Mouse (Mus musculus) left cerebral cortex, adult 8-10 months (tissue): Measurements from ENCODE around the gene Cbx4. TPM values are rescaled to one million over a fixed set of nuclear protein-coding genes. Genes with fewer than 3 reads are reported as not detected.

ENCODE experiments used
- DNase-seq, 2 experiments: peaks; one replicate each; pipeline ENCODE4 v3.0.0; 2022; ENCODE audit warnings: low spot score in 2 of 2
- total RNA-seq, 4 experiments: library from RNA; stranded (reverse); gene quantifications; 2 replicates each; pipeline ENCODE4 v1.2.4; 2022

The Cbx4 gene
- total RNA-seq, 4 experiments from 2014 or later: 48.9 to 54.2 (median 50.0) TPM

GRCm38 (mm10) chr11:119085279-119086062 lies 550 bp downstream of the Cbx4 start:
- peak in 1 of 2 experiments; percentile 75 for DNase-seq

- peak in 1 of 2 experiments; percentile 46 for DNase-seq
Measured at GRCm38 (mm10) chr11:119084446-119085278, 1.4 kb downstream of the Cbx4 start.

DNA sequence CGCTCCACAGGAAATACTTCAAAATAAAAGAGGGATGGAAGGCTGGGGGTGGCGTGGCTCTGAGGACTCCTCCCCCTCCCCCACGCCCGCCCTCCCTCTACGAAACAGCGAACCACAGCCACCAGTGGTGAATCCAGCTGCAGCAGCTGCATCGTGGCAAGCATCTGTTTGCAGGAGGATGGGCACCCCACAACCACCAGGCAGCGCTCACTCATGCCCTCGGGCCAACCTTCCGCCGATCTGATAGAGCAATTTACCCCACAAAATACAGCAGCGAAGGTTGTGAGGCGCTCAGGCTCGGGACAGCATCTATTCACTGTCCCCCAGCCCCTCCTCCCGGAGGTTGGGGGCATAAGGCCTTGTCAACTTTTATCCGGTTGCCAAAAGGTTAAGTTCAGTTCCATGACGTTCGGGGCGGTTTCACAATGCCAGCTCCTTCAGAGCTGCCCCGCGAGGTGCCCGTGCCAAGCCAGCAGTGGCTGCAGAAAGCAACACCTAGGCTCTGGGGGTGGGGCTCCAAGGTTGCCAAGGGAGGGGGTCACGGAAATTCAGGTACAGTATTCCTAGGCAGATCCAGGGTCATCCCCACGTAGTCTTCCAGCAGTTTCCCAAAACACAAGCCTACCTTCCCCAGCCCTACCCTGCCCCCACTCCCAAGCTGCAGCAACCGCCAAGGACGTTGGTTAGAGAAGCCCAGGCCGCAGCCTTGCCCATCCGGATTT lies 2.1 kb downstream of the Cbx4 start:
- peak in 1 of 2 experiments; percentile 50 for DNase-seq

DNA sequence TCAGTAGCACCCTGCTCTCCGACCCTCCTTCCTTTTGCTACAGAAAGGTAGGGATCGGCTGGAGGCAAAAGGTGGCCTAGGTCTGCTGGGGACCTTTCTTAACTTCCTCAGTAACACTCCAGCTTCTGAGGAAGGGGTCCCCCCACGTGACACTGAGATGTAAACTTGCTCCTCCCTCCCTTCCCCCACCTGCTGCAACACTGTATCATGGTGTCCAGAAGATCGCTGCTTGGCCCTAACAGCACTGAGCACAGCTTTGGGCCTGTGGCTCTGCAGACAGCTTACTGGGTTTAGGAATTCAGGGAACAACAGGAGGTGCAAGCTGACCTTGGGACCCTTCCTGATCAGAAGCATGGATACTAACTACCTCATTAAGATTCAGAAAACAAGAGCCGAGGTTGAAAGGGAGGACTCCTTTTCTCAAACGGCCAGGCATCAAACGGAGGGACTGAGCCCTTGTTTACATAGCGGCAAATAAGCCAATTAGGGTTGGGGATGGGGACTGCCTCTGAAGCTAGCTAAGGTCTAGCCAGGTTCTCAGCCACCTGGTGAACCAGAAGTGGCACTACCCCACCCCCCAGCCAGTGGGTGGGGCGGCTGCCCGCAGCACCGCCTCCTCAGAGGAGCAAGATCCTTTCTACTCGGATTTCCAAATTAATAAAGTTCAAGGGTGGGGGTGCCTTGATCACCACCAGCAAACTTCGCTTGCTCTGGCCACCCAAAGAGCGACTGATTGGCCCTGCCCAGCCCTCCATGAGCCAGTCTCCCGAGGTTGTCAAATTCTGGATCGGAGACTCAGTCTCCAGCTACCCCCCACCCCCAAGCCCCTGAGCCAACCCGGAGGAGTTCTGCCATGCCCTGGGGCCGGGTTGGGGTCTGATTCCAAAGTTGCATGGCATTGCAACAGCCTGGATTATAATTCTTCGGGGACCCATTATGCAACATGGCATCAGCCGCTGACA lies 3.1 kb downstream of the Cbx4 start:
- DNase-seq: peak in 1 of 2 experiments; percentile 18

- peak in 1 of 2 experiments; percentile 17 for DNase-seq
Measured at GRCm38 (mm10) chr11:119081839-119082637, 4.0 kb downstream of the Cbx4 start.

DNA sequence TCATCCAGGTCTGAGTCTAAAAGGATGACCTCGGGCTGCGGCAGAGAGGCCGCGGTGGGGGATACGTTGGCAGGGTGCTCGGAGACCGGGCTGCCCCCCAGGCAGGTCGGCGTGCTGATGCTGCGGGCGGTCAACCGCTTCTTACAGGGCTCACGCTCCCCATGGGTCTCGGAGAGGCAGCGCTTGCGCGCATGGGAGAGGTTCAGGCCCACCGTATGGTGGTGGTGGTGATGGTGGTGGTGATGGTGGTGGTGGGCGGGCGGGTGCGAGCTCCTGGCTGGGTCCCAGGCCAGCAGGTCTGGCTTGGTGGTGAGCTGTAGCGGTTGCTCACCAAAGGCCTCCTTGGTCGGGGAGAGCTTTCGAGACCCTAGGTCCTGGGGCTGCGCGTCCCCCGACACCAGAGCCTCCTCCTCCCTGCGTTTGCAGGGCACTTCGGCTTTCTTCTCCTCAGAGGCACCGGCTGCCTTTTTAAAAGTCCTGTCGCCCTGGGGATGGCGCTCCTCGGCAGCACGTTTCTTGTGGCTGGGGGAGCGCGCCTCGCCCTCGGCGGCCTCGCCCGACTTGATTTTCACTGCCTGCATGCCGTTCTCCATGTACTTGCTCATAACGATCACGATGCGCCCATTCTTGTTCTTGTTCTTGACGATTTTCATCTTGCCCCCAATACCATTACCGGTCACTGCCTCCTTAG lies 4.7 kb downstream of the Cbx4 start:
- peak in 1 of 2 experiments; percentile 8 for DNase-seq

- DNase-seq: peak in 1 of 2 experiments; percentile 13
Measured at GRCm38 (mm10) chr11:119080461-119081147, 5.4 kb downstream of the Cbx4 start.

DNA sequence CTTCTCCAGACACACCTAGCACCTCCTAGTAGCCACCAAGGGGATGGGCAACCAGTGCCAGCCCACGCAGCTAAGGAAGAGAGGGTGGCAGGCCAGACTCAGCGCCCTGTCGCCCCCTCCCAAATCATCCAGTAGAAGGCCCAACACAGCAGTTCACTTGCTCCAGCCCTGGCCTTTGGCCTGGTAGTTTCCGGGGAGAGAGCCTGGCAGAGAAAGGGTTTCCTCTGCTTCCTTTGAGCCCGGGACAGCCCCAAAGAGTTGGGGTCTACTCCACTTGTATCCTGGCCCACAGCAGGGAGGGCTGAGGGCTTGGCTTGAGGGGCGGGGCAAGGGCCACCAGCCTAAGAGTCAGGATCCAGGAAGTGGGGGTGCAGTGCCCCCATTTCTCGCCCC lies 6.6 kb downstream of the Cbx4 start:
- DNase-seq: no peak

DNA sequence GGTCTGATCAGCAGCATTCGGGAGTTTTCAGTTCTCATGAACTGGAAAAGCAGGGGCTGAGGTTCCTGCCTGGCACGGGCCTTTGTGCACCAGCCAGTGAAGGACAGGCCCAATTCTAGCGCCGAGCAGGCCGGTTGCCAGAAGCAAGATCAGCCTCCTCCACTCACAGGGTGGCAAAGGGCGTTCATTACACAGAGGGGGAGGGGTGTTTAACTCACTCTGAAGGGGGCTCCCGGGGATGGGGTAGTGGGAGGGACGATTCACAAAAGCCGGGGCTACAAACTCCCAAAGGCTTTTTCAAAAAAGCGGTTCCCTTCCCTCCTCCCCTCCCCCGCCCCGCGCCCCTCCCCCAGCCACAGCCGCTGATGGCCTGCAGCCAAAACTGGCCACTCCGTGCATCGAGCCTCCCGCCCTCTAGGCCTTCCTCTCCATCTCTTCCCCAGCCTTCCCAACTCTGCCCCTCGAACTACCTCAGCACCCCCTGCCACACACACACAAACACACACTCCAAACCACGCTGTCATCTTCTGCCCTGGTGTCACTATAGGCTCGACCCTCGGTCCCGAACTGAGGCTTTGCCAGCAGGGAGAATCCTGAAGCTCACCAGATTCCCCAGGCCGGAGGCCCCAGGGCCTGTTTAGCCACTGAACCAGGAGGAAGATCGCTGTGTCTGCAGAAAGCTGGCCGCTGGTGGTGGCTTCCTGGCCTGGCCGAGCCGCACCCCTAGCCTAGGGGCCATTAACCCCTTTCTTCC lies 7.2 kb downstream of the Cbx4 start:
- peak; percentile 10 to 37 for DNase-seq

GRCm38 (mm10) chr11:119077755-119078154 lies 8.3 kb downstream of the Cbx4 start:
- DNase-seq: no peak

- DNase-seq: no peak
Measured at GRCm38 (mm10) chr11:119075805-119076204, 10.2 kb downstream of the Cbx4 start.

DNA sequence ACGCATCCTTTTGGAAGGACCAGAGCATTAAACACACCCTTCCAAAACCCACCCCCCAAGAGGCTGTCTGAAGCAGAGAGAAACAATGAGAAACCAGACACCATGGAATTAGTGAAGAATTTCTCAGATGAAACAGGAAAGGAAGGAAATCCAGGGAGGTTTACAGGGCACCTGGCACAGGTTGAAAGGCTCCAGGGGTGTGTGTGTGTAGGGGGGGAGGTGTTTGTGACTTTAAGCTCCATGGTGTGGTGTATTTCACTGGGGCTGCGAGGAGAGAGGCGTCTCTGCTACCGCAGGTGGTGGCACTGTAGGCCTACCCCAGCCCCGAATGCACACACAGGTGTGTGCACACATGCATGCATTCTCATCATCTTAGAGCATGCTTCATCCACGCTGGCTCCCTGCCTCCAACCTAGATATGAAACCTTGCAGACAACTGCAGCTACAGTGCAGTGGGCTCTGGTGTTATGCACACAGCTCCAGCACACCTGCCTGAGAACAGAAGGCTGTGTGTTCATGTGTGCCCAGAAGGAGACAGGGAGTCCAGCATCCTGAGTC lies 12.1 kb downstream of the Cbx4 start:
- DNase-seq: no peak

- DNase-seq: no peak
Measured at GRCm38 (mm10) chr11:119072986-119073385, 13.0 kb downstream of the Cbx4 start.

DNA sequence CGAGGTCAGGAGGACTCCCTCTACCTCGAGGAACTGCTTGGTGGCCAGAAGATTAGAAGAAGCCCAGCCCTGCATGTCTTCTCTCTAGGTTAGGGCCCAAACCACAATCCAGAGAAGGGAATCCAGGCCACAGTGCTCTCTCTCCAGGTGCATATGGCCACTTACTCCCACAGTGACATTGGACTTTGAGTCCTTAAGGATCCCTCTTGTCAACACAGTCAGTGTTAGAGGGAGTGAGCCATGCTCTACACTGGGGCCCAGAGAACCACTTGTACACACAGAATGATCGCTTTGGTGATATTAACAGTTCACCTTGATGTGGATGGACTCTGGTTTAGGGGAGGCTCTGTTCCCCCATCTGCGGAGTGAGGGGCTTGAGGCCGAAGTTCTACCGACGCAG lies 13.8 kb downstream of the Cbx4 start:
- DNase-seq: no peak

DNA sequence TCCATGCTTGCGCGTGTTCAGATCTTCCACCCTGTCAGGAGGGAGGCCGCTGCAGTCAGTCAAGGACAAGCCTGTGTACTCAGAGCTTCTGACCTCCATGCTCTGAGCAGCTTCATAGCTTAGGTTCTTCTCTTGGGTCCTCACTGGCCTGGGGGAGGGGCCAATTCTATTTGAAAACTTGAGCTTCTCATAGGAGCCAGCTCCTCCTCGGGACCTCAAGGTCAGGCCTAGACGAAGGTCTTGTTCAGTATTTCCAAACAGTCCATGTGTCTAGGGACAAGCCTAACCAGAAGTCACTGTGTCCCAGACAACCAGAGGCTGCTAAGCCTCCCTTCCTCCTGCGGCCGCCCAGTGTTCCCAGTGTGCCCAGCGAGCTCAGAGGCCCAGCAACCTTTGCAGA lies 19.2 kb downstream of the Cbx4 start:
- no peak for DNase-seq

GRCm38 (mm10) chr11:119059256-119059655 lies 26.8 kb downstream of the Cbx4 start:
- DNase-seq: no peak
